Mouse (Mus musculus): ENCODE results near the gene Cby3. TPM values are rescaled to one million over a fixed set of nuclear protein-coding genes. Genes with fewer than 3 reads are reported as not detected.
"Not testable (repeated sequence)": the region's sequence is repeated elsewhere in the genome, so short reads cannot be mapped to it uniquely, and the experiment has no call there.

Gene Cby3
- polyA plus RNA-seq, 1 experiment from 2014 or later: not detected

- DNase-seq (ENCODE audit: low spot score): not testable (repeated sequence)
These were observed 7.0 kb downstream of the Cby3 start for GRCm38 (mm10) chr11:50361282-50361681.

GRCm38 (mm10) chr11:50364548-50364947 is 10.3 kb downstream of the Cby3 start:
- DNase-seq (ENCODE audit: low spot score): peak; percentile 85

GRCm38 (mm10) chr11:50365322-50365721 is 11.1 kb downstream of the Cby3 start:
- no peak for DNase-seq (ENCODE audit: low spot score)

GRCm38 (mm10) chr11:50367531-50367930 is 13.3 kb downstream of the Cby3 start:
- DNase-seq (ENCODE audit: low spot score): no peak

- DNase-seq (ENCODE audit: low spot score): no peak
These were observed 15.2 kb downstream of the Cby3 start for GRCm38 (mm10) chr11:50369360-50369911.

GRCm38 (mm10) chr11:50370969-50371368 is 16.7 kb downstream of the Cby3 start:
- no peak for DNase-seq (ENCODE audit: low spot score)

- DNase-seq (ENCODE audit: low spot score): peak; percentile 72
These were observed 17.2 kb downstream of the Cby3 start for GRCm38 (mm10) chr11:50371399-50371841.

GRCm38 (mm10) chr11:50371911-50372310 is 17.6 kb downstream of the Cby3 start:
- DNase-seq (ENCODE audit: low spot score): no peak

- DNase-seq (ENCODE audit: low spot score): no peak
These were observed 18.8 kb downstream of the Cby3 start for GRCm38 (mm10) chr11:50373086-50373485.

GRCm38 (mm10) chr11:50373621-50374020 is 19.4 kb downstream of the Cby3 start:
- DNase-seq (ENCODE audit: low spot score): no peak

- DNase-seq (ENCODE audit: low spot score): no peak
These were observed 20.2 kb downstream of the Cby3 start for GRCm38 (mm10) chr11:50374286-50375015.

GRCm38 (mm10) chr11:50375421-50375820 is 21.2 kb downstream of the Cby3 start:
- no peak for DNase-seq (ENCODE audit: low spot score)

- peak; percentile 30 for DNase-seq (ENCODE audit: low spot score)
These were observed 22.0 kb downstream of the Cby3 start for GRCm38 (mm10) chr11:50376156-50376790.

GRCm38 (mm10) chr11:50376911-50377891 is 22.9 kb downstream of the Cby3 start, which contains the start of gene Hnrnph1:
TSS of gene Hnrnph1 (plus strand) at chr11:50376990.
- DNase-seq (ENCODE audit: low spot score): peak; percentile 99

- DNase-seq (ENCODE audit: low spot score): peak; percentile 83
These were observed 23.8 kb downstream of the Cby3 start for GRCm38 (mm10) chr11:50377892-50378684.

- DNase-seq (ENCODE audit: low spot score): no peak
These were observed 24.9 kb downstream of the Cby3 start for GRCm38 (mm10) chr11:50379023-50379752.

GRCm38 (mm10) chr11:50381311-50381710 is 27.0 kb downstream of the Cby3 start:
- no peak for DNase-seq (ENCODE audit: low spot score)

GRCm38 (mm10) chr11:50387167-50387679 is 33.0 kb downstream of the Cby3 start:
- no peak for DNase-seq (ENCODE audit: low spot score)

- DNase-seq (ENCODE audit: low spot score): no peak
These were observed 33.4 kb downstream of the Cby3 start for GRCm38 (mm10) chr11:50387697-50388096.

All from thymus, postnatal 0 days (tissue).